Mouse (Mus musculus): ENCODE data around the gene Gm49361. TPM values are rescaled to one million over a fixed set of nuclear protein-coding genes. Genes with fewer than 3 reads are reported as not detected.
"Not testable (repeated sequence)": the region's sequence is repeated elsewhere in the genome, so short reads cannot be mapped to it uniquely, and the experiment has no call there.

Gm49361 gene
- polyA plus RNA-seq, 1 experiment = not detected

DNA sequence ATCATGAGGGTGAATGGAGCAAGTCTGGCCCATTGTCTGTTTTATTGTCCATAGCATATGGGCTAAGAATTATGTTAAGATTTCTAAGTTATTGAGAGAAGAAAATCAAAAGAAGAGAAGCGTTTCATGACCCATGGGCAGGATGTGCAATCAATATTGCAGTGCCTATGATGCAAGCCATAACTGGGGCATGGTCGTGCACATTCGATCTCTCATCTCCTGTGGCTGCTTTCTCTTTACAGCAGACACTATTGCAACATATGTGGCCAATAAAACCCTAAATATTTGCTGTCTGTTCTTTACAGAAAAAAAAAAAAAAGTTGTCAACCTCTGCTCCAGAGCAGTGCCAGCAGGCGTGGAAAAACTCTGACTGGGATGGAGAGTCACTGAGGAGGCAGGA is 10.2 kb upstream of the Gm49361 start:
- Histone ChIP-seq H3K4me3 (ENCODE audit: insufficient read depth, low read length) (no peak overlapping the region), H3K27ac (ENCODE audit: insufficient read depth, low read depth, low read length) (no peak overlapping the region), H3K4me1 (ENCODE audit: control insufficient read depth, insufficient read depth, low read length) (no peaks in the 10 kb centered on the region)
- no peak for TF ChIP-seq CTCF (IDR thresholded peaks at IDR 0.05; ENCODE audit: low read depth, low read length)
- no peak for TF ChIP-seq POLR2A (IDR thresholded peaks at IDR 0.05; ENCODE audit: borderline replicate concordance, low read depth, low read length)

DNA sequence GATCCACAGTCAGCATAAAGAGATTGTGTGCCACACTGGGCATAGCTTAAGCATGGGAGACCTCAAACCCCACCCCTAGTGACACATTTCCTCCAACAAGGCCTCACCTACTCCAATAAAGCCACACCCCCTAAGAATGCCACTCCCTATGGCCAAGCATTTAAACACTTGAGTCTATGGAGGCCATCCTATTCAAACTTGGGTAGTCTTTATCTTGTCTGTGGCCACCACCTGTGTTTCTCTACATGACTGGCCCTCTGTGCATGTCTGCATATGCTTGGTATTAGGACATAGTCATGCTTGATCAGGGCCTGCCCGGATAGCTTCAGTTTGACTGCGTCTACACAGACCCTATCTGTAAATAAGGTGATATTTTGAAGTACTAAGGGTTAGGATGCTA is 9.8 kb upstream of the Gm49361 start:
- no peaks in the 10 kb centered on the region for H3K4me1 ChIP-seq (ENCODE audit: control insufficient read depth, insufficient read depth, low read length)
- TF ChIP-seq POLR2A (IDR thresholded peaks at IDR 0.05; ENCODE audit: borderline replicate concordance, low read depth, low read length) = no peak
- no peak for TF ChIP-seq CTCF (IDR thresholded peaks at IDR 0.05; ENCODE audit: low read depth, low read length)
- H3K27ac ChIP-seq (ENCODE audit: insufficient read depth, low read depth, low read length) = no peak overlapping the region

DNA sequence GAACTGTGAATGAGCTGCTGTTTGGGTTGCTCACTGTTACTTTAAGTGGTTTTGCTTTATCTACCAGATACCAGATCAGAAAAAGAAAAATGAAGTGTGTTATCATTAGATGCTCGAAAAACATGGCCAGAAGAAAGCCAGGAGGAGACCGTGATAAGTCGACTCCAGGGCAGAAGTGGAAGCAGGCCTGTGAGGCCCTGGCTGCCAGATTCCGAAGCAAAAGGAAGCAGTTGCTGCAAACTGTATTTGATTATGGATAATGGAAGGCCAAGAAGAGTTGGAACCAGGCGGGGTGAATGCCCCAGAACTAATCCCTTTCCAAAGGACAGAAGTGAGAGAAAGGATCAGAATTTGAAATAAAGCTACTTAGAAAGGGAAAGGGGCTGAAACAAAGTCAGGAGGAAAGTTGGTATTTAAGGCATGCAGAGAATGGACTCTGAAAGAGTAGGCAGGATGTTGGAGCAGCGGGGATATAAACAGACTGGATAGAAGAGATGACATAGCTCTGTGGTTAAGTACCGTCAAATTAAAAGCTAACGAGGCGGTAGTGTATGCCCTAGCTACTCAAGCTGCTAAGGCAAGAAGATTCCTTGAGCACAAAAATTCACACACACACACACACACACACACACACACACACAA is 7.6 kb upstream of the Gm49361 start:
- Histone ChIP-seq H3K27ac (ENCODE audit: insufficient read depth, low read depth, low read length) (no peak overlapping the region), H3K4me3 (ENCODE audit: insufficient read depth, low read length) (no peak overlapping the region), H3K4me1 (ENCODE audit: control insufficient read depth, insufficient read depth, low read length) (no peaks in the 10 kb centered on the region)

More for the DNA sequence above, 9.8 kb upstream of the Gm49361 start:
- H3K4me3 ChIP-seq (ENCODE audit: insufficient read depth, low read length) = no peak overlapping the region

DNA sequence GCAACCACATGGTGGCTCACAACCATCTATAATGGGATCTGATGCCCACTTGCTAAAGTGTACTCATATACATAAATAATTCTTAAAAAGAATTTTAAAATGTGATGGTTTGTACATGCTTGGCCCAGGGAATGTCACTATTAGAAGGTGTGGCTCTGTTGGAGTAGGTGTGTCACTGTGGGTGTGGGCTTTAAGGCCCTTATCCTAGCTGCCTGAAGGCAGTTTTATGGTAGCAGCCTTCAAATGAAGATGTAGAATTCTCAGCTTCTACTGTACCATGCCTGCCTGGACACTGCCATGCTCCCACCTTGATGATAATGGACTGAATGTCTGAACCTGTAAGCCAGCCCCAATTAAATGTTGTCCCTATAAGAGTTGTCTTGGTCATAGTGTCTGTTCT is 5.1 kb upstream of the Gm49361 start:
- not testable (repeated sequence) for H3K27ac ChIP-seq (ENCODE audit: insufficient read depth, low read depth, low read length)

More for the DNA sequence above, 7.6 kb upstream of the Gm49361 start:
- TF ChIP-seq POLR2A (IDR thresholded peaks at IDR 0.05; ENCODE audit: borderline replicate concordance, low read depth, low read length) (no peak), CTCF (IDR thresholded peaks at IDR 0.05; ENCODE audit: low read depth, low read length) (no peak)

DNA sequence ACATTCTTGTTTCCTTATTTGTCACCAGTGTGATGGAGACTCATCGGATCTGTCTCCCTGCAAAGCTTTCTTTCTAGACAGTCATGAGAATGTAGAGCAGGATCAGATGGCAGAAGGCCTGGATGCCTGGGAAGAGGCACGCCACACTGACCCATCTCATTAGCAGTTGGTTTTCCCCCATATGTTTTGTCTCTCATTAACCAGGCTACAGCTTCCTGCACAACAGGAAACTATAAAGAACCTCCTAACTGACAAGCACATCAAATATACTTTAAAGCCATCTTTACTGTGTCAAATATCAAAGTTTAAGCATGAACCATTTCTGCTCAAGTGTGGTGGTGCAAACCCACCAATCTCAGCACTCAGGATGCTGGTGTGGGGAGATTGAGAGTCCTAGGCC is 3.6 kb upstream of the Gm49361 start:
- peaks cover 3% of the 10 kb centered on the region for H3K4me1 ChIP-seq (ENCODE audit: control insufficient read depth, insufficient read depth, low read length)

More for the DNA sequence above, 5.1 kb upstream of the Gm49361 start:
- H3K4me1 ChIP-seq (ENCODE audit: control insufficient read depth, insufficient read depth, low read length); H3K4me3 ChIP-seq (ENCODE audit: insufficient read depth, low read length): not testable (repeated sequence)

DNA sequence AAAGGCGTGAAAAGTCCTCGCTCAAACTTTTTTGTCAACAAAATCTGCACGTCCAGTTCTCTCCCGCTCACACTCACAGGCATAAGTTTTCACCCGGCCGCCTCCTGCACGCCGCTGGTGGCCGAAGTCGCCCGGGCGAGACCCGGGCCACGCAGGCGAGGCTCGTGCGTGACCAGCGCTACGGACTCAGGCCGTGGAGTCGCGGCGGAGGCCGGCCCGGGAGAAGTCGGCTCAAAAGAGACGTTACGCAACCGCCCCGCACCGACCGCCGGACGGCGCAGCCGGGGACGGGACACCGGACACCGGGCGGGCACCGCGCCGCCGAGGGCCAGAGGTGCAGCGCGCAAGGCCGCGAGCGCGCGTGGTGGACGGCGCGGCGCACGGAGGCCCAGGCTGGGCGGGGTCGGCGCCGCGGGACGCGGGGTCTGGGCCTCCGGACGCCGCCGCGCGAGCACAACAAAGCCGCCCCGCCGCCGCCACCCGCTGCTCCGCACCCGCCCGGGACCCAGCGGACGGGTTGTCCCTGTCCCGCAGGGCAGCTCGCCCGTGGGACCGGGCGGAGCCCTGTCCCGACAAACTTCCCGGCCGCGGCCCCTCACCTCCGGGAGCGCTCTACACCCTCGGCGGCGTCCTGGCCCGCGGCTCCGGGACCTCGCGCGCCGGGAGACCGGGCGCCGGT is 473 bp downstream of the Gm49361 start:
- Histone ChIP-seq H3K27ac (ENCODE audit: insufficient read depth, low read depth, low read length) (peak overlapping the region; percentile 88), H3K4me1 (ENCODE audit: control insufficient read depth, insufficient read depth, low read length) (peaks cover 9% of the 10 kb centered on the region), H3K4me3 (ENCODE audit: insufficient read depth, low read length) (peak overlapping the region; percentile 92)
- TF ChIP-seq CTCF (IDR thresholded peaks at IDR 0.05; ENCODE audit: low read depth, low read length) = no peak
- no peak for TF ChIP-seq POLR2A (IDR thresholded peaks at IDR 0.05; ENCODE audit: borderline replicate concordance, low read depth, low read length)

More for the DNA sequence above, 3.6 kb upstream of the Gm49361 start:
- Histone ChIP-seq H3K27ac (ENCODE audit: insufficient read depth, low read depth, low read length) (no peak overlapping the region), H3K4me3 (ENCODE audit: insufficient read depth, low read length) (no peak overlapping the region)
- no peak for TF ChIP-seq CTCF (IDR thresholded peaks at IDR 0.05; ENCODE audit: low read depth, low read length)
- TF ChIP-seq POLR2A (IDR thresholded peaks at IDR 0.05; ENCODE audit: borderline replicate concordance, low read depth, low read length) = no peak

DNA sequence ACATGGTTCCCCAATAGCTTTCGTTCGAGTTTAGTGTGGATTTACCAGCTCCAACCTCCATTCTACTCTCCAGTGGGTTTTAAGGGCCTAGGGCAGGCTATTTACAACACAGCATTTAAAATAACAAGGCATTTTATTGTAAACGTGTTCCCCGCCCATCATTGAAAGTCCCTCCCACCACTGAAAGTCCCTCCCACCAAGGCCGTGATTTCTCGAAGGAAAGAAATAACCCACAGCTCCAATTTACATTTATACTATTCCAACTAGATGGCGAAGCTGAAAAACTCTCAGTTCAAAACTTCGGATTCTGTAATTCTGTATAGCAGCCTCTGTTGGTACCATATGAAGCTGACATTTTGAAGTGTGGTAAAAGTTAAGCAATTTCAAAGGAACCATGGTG is 1.4 kb downstream of the Gm49361 start:
- peaks cover 9% of the 10 kb centered on the region for H3K4me1 ChIP-seq (ENCODE audit: control insufficient read depth, insufficient read depth, low read length)
- no peak overlapping the region for H3K27ac ChIP-seq (ENCODE audit: insufficient read depth, low read depth, low read length)
- H3K4me3 ChIP-seq (ENCODE audit: insufficient read depth, low read length) = peak overlapping the region; percentile 92
- TF ChIP-seq CTCF (IDR thresholded peaks at IDR 0.05; ENCODE audit: low read depth, low read length) (no peak), POLR2A (IDR thresholded peaks at IDR 0.05; ENCODE audit: borderline replicate concordance, low read depth, low read length) (no peak)

DNA sequence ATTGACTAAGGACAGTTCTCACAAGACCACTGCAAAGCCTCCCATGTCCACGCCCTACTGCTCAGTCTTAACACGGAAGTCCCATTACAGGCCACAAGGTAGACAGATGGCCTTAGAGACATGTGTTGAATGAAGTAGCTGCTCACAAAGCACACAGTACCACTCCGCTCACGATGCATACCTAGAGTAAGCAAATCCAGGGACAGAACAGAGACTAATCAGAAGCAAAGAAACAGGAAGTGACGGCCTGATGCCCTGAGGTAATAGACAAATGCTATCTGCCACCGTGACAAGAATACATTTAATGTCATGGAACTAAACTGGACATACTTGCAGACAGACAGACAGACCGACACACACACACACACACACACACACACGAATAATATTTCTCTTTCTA is 5.3 kb downstream of the Gm49361 start:
- H3K27ac ChIP-seq (ENCODE audit: insufficient read depth, low read depth, low read length) = no peak overlapping the region
- H3K4me3 ChIP-seq (ENCODE audit: insufficient read depth, low read length) = no peak overlapping the region
- H3K4me1 ChIP-seq (ENCODE audit: control insufficient read depth, insufficient read depth, low read length) = peaks cover 11% of the 10 kb centered on the region
- no peak for TF ChIP-seq POLR2A (IDR thresholded peaks at IDR 0.05; ENCODE audit: borderline replicate concordance, low read depth, low read length)

DNA sequence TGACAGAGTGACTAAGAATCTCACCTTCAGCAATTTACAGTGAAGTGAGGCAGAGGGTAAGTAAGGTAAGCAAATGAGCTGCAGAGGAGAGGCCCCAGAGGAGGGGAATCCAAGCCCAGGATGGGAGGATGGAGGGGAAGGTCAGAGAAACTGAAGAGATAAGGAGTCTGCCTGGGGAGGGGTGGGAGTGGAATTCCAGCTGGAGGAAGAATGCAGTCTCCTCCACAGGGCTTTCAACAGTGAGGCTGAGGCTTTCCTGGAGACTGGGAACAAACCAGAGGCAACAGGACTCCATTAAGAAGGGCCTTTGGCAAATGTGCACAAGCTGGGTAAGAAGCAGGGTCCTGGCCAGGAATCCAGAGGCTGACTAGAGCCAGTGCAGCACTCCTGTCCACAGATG is 8.8 kb downstream of the Gm49361 start:
- H3K4me1 ChIP-seq (ENCODE audit: control insufficient read depth, insufficient read depth, low read length) = peaks cover 11% of the 10 kb centered on the region
- no peak overlapping the region for H3K27ac ChIP-seq (ENCODE audit: insufficient read depth, low read depth, low read length)
- TF ChIP-seq POLR2A (IDR thresholded peaks at IDR 0.05; ENCODE audit: borderline replicate concordance, low read depth, low read length) = no peak
- TF ChIP-seq CTCF (IDR thresholded peaks at IDR 0.05; ENCODE audit: low read depth, low read length) = no peak
- H3K4me3 ChIP-seq (ENCODE audit: insufficient read depth, low read length) = no peak overlapping the region

DNA sequence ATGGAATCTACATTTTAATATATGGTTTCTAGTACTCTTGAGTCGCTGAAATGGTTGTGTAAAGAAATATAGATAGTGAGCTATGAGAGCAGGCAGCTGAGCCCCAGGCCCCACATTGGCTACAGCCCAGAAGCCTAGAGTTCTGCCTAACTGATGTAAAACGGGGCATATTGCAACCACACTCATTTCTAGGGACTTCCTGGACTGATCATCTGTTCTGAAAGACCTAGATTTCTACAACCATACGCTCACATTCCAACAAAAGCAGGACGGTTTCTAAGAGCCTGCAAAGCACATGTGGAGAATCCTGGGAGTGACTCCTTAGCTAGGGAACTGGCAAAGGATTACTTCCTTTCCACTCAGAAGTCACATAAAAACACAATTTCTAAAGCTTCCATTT is 9.8 kb downstream of the Gm49361 start:
- H3K4me1 ChIP-seq (ENCODE audit: control insufficient read depth, insufficient read depth, low read length) = peaks cover 15% of the 10 kb centered on the region
- TF ChIP-seq CTCF (IDR thresholded peaks at IDR 0.05; ENCODE audit: low read depth, low read length) (no peak), POLR2A (IDR thresholded peaks at IDR 0.05; ENCODE audit: borderline replicate concordance, low read depth, low read length) (no peak)
- no peak overlapping the region for H3K4me3 ChIP-seq (ENCODE audit: insufficient read depth, low read length)
- no peak overlapping the region for H3K27ac ChIP-seq (ENCODE audit: insufficient read depth, low read depth, low read length)

Measured in bone marrow macrophage, adult 2 months (primary cell).